Mouse (Mus musculus) liver, embryonic 15.5 days (tissue): ENCODE measurements around the gene Npcd. TPM values are rescaled to one million over a fixed set of nuclear protein-coding genes. Genes with fewer than 3 reads are reported as not detected.

Source experiments
- ATAC-seq: fragments of 200-750 bp; cut with Nextera tagmentation; 2 replicates; pipeline ENCODE4 v1.8.0; 2017; ENCODE audit warnings: moderate number of reproducible peaks, mild to moderate bottlenecking, moderate library complexity; ENCODE audit not compliant: insufficient read depth
- H3K27ac ChIP-seq: fragments of 300-500 bp; sonication (generic); replicated peaks from 2 replicates; pipeline ENCODE4 v1.5.1; 2015; ENCODE audit warnings: mild to moderate bottlenecking, inconsistent platforms
- H3K27me3 ChIP-seq: fragments of 300-500 bp; sonication (generic); 2 replicates; pipeline ENCODE4 v1.6.1; 2015; ENCODE audit warnings: mild to moderate bottlenecking, inconsistent platforms
- H3K36me3 ChIP-seq: fragments of 300-500 bp; sonication (generic); replicated peaks from 2 replicates; pipeline ENCODE4 v1.6.1; 2015; ENCODE audit warnings: moderate library complexity, mild to moderate bottlenecking, inconsistent platforms
- H3K4me1 ChIP-seq: fragments of 300-500 bp; sonication (generic); replicated peaks from 2 replicates; pipeline ENCODE4 v1.6.1; 2015; ENCODE audit warnings: inconsistent platforms
- H3K4me2 ChIP-seq: fragments of 300-500 bp; sonication (generic); 2 replicates; pipeline ENCODE4 v1.6.1; 2015; ENCODE audit warnings: moderate library complexity, mild to moderate bottlenecking, inconsistent platforms
- H3K4me3 ChIP-seq: fragments of 300-500 bp; sonication (generic); replicated peaks from 2 replicates; pipeline ENCODE4 v1.5.1; 2015; ENCODE audit warnings: mild to moderate bottlenecking, inconsistent platforms
- H3K9ac ChIP-seq: fragments of 300-500 bp; sonication (generic); 2 replicates; pipeline ENCODE4 v1.6.1; 2015; ENCODE audit warnings: moderate library complexity, mild to moderate bottlenecking, inconsistent platforms
- H3K9me3 ChIP-seq: fragments of 300-500 bp; sonication (generic); replicated peaks from 2 replicates; pipeline ENCODE4 v1.6.1; 2016; ENCODE audit warnings: inconsistent platforms
- WGBS: fragments of 180-500 bp; shearing (Covaris S2); methylation state at CpG from one replicate; pipeline ENCODE4 v1.1.7; 2015; ENCODE audit warnings: mixed read lengths; ENCODE audit not compliant: insufficient replicate concordance; 5-methylcytosine and 5-hydroxymethylcytosine counted together
- polyA plus RNA-seq: library from polyadenylated mRNA; unstranded; fragments of >200 nt; fragmentation: Nextera tagmentation; extraction: Ambion mirVana; gene quantifications from 2 replicates; pipeline ENCODE4 v1.2.1, GENCODE M21; 2015

Npcd gene
- polyA plus RNA-seq, 1 experiment from 2014 or later: not detected

DNA sequence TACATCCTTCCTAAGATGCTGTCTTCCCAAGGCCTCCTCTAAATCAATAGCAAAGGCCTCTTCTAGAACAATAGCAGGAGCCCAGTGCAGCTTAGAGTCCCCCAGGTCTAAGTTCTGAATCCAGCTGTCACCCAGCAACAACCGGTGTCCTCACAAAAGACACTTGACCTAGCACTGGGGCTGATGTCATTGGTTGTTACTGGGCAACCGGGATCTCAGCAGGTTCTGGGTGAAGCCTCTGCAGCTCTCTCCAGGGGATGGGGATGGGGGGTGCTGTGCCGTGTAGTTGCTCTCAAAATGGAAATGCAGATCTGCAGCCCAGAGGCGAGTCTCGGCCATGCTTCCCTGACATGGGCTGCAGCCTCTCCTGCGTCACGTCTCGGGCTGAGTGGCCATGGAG is 46.2 kb downstream of the Npcd start:
- no peak for ATAC-seq
- Histone ChIP-seq H3K4me3 (no peak overlapping the region), H3K9ac (no peak overlapping the region), H3K4me2 (no peak overlapping the region), H3K9me3 (no peaks in the 10 kb centered on the region), H3K4me1 (no peaks in the 10 kb centered on the region), H3K36me3 (no peaks in the 10 kb centered on the region), H3K27ac (no peak overlapping the region), H3K27me3 (peaks cover 37% of the 10 kb centered on the region)
- 48% methylated on average over 8 of the region's 8 CpGs for WGBS

DNA sequence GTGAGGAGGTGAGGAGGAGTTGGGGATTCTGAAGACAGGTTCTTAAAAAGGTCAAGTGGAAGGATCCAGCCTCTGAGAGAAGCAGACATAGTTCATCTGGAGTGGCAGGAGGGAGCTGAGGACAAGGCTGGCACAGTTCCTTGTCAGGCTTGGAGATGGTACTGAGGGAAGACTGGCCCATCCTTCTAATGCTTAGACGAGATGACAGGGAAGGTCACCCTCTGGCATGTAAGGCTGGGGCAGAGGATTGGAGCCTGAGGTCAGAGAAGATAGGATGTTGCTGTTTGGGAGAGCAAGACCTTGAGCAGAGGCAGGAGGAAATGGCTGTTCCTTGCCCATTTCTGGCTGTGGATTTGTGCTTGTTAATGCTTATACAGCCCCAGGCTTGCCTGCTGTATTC is 49.0 kb downstream of the Npcd start:
- WGBS: 31% methylated on average over 1 of the region's 1 CpGs

DNA sequence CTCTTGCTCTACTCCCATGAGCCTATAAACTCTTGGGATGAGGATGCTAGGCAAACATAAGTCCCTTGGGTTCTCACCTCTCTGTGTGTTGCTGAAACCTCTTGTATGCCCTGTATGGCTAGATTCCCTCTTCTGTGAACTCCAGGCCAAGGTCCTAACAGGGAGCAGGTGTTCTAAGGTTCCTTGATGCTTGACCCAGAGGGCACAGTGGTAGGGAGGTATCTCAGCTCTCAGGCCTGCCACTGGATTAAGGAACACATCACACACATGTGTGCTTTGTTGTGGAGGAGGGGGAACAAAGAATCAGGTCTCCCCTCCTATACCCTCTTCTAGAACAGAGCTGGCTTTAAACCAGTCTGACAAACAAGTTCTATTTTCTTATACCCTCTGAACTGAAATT is 56.3 kb downstream of the Npcd start, which contains the start of gene Dnal4:
Gene Dnal4 (minus strand): TSS at position 101 of the 400 bp plus-strand sequence.
- H3K36me3 ChIP-seq: no peaks in the 10 kb centered on the region

More for the DNA sequence above, 49.0 kb downstream of the Npcd start:
- Histone ChIP-seq H3K36me3 (no peaks in the 10 kb centered on the region), H3K4me3 (no peak overlapping the region), H3K4me2 (no peak overlapping the region), H3K27me3 (peaks cover 15% of the 10 kb centered on the region), H3K27ac (no peak overlapping the region), H3K9ac (no peak overlapping the region), H3K4me1 (no peaks in the 10 kb centered on the region), H3K9me3 (no peaks in the 10 kb centered on the region)
- ATAC-seq: no peak

DNA sequence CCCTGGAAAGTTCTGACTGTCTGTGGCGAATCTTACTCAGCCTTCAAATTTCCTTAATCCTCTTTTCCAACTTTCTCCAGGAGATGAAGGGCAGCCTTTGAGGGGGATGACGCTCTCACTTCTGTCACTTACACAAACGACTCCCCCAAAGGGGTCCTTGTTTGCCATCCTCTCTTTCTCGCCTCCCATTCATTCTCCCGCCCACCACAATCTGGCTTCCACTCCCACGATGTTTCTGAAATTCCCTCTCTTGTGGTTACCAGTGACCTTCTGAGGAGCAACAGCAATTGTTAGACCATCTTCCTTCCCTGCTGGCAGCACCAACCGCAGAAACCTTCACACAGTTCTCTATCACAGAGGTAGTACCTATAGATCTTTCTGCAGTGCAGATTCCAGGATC is 58.4 kb downstream of the Npcd start:
- Histone ChIP-seq H3K4me1 (peaks cover 23% of the 10 kb centered on the region), H3K27ac (no peak overlapping the region), H3K4me2 (no peak overlapping the region), H3K9ac (no peak overlapping the region), H3K27me3 (0 out of 2 replicates have a peak, but pooled peaks cover 10% of the 10 kb centered on the region), H3K4me3 (no peak overlapping the region), H3K9me3 (no peaks in the 10 kb centered on the region), H3K36me3 (no peaks in the 10 kb centered on the region)
- 52% methylated on average over 7 of the region's 7 CpGs for WGBS
- no peak for ATAC-seq

More for the DNA sequence above, 56.3 kb downstream of the Npcd start, which contains the start of gene Dnal4:
- peaks cover 23% of the 10 kb centered on the region for H3K4me1 ChIP-seq
- H3K4me2 ChIP-seq: no peak within 1 kb of the TSS
- no peak within 1 kb of the TSS for H3K4me3 ChIP-seq
- H3K9ac ChIP-seq: no peak within 1 kb of the TSS
- no peak within 1 kb of the TSS for H3K27ac ChIP-seq
- no peaks in the 10 kb centered on the region for H3K9me3 ChIP-seq
- ATAC-seq: no peak
- 0 out of 2 replicates have a peak, but pooled peaks cover 10% of the 10 kb centered on the region for H3K27me3 ChIP-seq

DNA sequence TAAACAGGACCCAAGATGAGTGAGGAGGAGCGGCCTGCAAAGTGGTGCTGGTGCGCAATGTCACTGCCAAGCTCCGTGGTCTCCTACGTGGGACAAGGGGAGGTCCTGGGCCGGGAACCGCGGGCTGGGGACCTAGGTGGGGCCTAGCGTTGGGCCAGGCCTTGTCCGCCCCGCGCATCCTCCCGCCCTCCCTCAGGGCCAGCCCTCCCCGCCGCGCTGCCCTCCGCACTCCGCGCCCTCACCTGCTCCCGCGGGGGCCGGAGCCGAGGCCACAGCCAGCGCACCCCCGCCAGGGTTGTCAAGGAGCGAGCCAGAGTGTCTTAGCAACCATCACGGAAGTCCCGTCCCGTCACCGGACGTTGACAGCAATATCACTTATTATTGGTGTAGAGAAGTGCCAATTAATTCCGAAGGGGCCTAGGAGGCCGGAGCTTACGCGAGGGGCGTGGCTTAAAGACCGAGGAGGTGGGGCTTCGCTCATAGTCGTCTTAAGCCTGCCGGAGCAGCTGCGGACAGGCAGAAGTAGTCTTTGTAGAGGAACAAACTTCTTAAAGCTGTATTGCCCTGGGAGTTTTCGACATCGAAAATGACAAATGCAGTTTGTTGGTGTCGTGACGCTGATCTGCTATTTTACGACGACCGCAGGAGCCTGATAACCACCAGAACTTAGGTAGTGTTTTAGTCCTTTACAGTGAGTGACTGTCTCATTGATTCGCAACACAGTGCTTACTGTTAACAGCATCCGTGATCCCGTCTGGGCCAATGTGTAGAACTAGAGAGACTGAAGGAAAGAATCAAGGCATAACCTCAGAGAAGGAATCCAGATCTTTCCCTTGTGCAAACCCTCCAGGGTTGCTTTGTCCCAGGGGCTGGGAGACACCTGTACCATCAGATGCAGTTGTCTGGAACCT is 59.7 kb downstream of the Npcd start:
- H3K36me3 ChIP-seq: no peaks in the 10 kb centered on the region
- 1% methylated on average over 50 of the region's 50 CpGs for WGBS
- H3K27ac ChIP-seq: peak overlapping the region; percentile 51
- peak overlapping the region; percentile 69 for H3K9ac ChIP-seq
- ATAC-seq: peak; percentile 100
- peak overlapping the region; percentile 82 for H3K4me3 ChIP-seq
- no peaks in the 10 kb centered on the region for H3K9me3 ChIP-seq
- peak overlapping the region; percentile 94 for H3K4me2 ChIP-seq
- 0 out of 2 replicates have a peak, but pooled peaks cover 10% of the 10 kb centered on the region for H3K27me3 ChIP-seq
- peaks cover 23% of the 10 kb centered on the region for H3K4me1 ChIP-seq

DNA sequence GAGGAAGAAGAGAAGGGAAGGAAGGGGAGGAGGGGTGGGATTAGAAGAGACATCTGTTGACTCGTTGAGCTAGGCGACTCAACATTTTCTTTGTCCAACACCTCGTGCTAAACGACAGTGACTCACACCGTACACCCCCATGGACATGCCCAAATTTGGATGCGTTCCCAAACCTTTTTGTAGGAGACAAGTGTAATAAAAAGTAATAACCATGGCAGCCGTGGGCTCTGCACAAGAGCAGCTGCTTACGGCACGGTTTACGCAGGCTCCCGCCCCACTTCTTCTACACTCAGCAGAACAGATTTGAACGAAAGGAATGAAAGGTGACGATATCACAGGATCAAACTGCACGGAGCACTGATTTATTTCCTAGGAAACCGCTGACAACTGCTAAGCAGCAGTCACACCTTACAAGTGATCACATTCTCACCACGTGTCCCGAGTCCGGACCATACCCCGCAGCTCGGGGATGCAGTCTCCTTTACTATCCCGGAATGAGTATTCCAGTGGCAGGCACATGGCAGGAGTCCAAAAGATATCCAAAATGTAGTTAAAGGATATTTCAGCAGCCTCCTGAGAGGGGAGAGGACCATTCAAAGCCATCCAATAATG is 63.3 kb downstream of the Npcd start:
- Histone ChIP-seq H3K4me3 (no peak overlapping the region), H3K36me3 (no peaks in the 10 kb centered on the region), H3K4me1 (peaks cover 23% of the 10 kb centered on the region), H3K27ac (no peak overlapping the region), H3K9me3 (no peaks in the 10 kb centered on the region), H3K27me3 (0 out of 2 replicates have a peak, but pooled peaks cover 3% of the 10 kb centered on the region), H3K4me2 (no peak overlapping the region), H3K9ac (no peak overlapping the region)
- WGBS: 73% methylated on average over 21 of the region's 21 CpGs
- no peak for ATAC-seq

DNA sequence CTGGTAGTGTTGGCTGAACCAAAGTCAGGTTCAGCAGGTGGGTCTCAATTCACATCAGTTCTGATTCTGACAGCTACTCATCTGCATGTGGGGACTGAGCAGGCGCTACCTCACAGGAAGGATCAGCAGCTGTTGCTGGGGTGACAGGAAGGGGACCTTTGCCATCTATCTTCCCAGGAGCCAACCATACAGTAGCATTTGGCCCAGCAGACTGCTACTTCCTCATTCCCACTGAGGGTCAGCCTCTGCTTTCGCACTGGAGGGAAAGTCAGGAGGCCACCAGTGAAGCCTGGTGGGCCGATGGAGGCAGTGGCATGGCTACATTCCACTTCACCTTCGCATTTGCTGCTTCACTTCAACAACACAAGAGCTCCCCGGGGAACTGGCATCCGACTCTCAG is 65.7 kb downstream of the Npcd start:
- H3K4me1 ChIP-seq: peaks cover 6% of the 10 kb centered on the region
- ATAC-seq: no peak
- no peak overlapping the region for H3K4me2 ChIP-seq
- H3K36me3 ChIP-seq: no peaks in the 10 kb centered on the region
- no peak overlapping the region for H3K9ac ChIP-seq
- H3K4me3 ChIP-seq: no peak overlapping the region
- WGBS: 31% methylated on average over 6 of the region's 6 CpGs
- H3K27ac ChIP-seq: no peak overlapping the region
- no peaks in the 10 kb centered on the region for H3K9me3 ChIP-seq
- H3K27me3 ChIP-seq: no peaks in the 10 kb centered on the region

DNA sequence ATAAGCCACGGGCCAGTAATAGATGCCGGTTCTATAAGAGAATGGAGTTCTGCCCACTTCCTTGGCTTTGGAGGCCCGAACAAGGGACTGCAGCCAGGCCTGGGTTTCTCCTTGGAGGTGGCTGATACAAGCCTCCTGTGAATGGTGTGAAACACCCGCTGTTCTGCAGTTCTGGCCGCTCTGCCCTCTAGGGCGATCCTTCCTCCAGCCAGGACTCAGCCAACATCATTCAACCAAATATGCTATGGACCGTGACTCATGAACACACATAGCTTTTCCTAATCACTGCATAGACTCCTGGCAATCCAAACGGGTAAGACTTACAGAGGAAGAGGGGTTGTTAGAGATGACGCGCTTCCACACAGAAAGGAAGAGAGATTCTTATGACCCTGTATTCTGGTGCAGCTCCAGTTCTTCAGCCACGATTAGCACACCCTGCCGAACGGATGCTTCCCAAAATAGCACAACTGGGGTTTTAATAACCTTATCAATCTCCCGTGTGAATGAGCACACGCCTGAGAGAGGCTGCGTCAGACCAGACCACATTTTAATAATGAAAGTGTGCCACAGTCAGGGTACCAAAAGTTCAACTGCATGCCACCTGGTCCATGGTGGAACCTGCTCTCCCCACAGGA is 66.6 kb downstream of the Npcd start:
- Histone ChIP-seq H3K27ac (no peak overlapping the region), H3K4me2 (no peak overlapping the region), H3K4me1 (no peaks in the 10 kb centered on the region; the same call in 1 of the 2 replicates), H3K9ac (no peak overlapping the region), H3K27me3 (no peaks in the 10 kb centered on the region), H3K9me3 (no peaks in the 10 kb centered on the region), H3K36me3 (no peaks in the 10 kb centered on the region), H3K4me3 (no peak overlapping the region)
- ATAC-seq: no peak
- 56% methylated on average over 16 of the region's 16 CpGs for WGBS

- H3K4me1 ChIP-seq: no peaks in the 10 kb centered on the region; the same call in 1 of the 2 replicates
- H3K4me3 ChIP-seq: no peak overlapping the region
- no peaks in the 10 kb centered on the region for H3K9me3 ChIP-seq
- no peak overlapping the region for H3K27ac ChIP-seq
- no peaks in the 10 kb centered on the region for H3K36me3 ChIP-seq
- no peak overlapping the region for H3K4me2 ChIP-seq
- H3K9ac ChIP-seq: no peak overlapping the region
- H3K27me3 ChIP-seq: no peaks in the 10 kb centered on the region
- no peak for ATAC-seq
- WGBS: 73% methylated on average over 10 of the region's 10 CpGs
These were observed 67.4 kb downstream of the Npcd start for GRCm38 (mm10) chr15:79766586-79767071.

GRCm38 (mm10) chr15:79766168-79766567 is 67.9 kb downstream of the Npcd start:
- WGBS: 59% methylated on average over 10 of the region's 10 CpGs
- no peaks in the 10 kb centered on the region for H3K27me3 ChIP-seq
- ATAC-seq: no peak
- no peak overlapping the region for H3K4me2 ChIP-seq
- no peaks in the 10 kb centered on the region; the same call in 1 of the 2 replicates for H3K4me1 ChIP-seq
- H3K4me3 ChIP-seq: no peak overlapping the region
- H3K27ac ChIP-seq: no peak overlapping the region
- no peak overlapping the region for H3K9ac ChIP-seq
- H3K36me3 ChIP-seq: no peaks in the 10 kb centered on the region
- no peaks in the 10 kb centered on the region for H3K9me3 ChIP-seq

GRCm38 (mm10) chr15:79765361-79765760 is 68.7 kb downstream of the Npcd start:
- Histone ChIP-seq H3K27me3 (no peaks in the 10 kb centered on the region), H3K9ac (no peak overlapping the region), H3K4me3 (no peak overlapping the region), H3K4me2 (no peak overlapping the region), H3K9me3 (no peaks in the 10 kb centered on the region), H3K36me3 (no peaks in the 10 kb centered on the region), H3K27ac (no peak overlapping the region), H3K4me1 (no peaks in the 10 kb centered on the region; the same call in 1 of the 2 replicates)
- 55% methylated on average over 2 of the region's 2 CpGs for WGBS
- ATAC-seq: no peak
